Mouse (Mus musculus) forebrain, embryonic 14.5 days (tissue): ENCODE measurements around the gene Csad. TPM values are rescaled to one million over a fixed set of nuclear protein-coding genes. Genes with fewer than 3 reads are reported as not detected.

ENCODE experiments used
- ATAC-seq: fragments of 200-750 bp; cut with Nextera tagmentation; 2 replicates; pipeline ENCODE4 v1.8.0; 2017; ENCODE audit warnings: mild to moderate bottlenecking, moderate library complexity
- DNase-seq: peaks from one replicate; pipeline ENCODE4 v3.0.0-alpha.2; 2015; ENCODE audit warnings: low spot score
- H3K27ac ChIP-seq: fragments of 300-500 bp; sonication (generic); 2 replicates; pipeline ENCODE4 v1.5.1; 2014; ENCODE audit warnings: low read depth, mild to moderate bottlenecking, control low read depth, low read length, moderate library complexity
- H3K27me3 ChIP-seq: fragments of 300-500 bp; sonication (generic); replicated peaks from 2 replicates; pipeline ENCODE4 v1.6.1; 2014; ENCODE audit warnings: low read length, control low read depth, mixed read lengths; ENCODE audit not compliant: control insufficient read depth, insufficient read depth
- H3K36me3 ChIP-seq: fragments of 300-500 bp; sonication (generic); 2 replicates; pipeline ENCODE4 v1.6.1; 2014; ENCODE audit warnings: low read length, control low read depth; ENCODE audit not compliant: control insufficient read depth, insufficient read depth
- H3K4me1 ChIP-seq: fragments of 300-500 bp; sonication (generic); 2 replicates; pipeline ENCODE4 v1.6.1; 2014; ENCODE audit warnings: antibody characterized with exemption, low read length, control low read depth; ENCODE audit not compliant: control insufficient read depth, insufficient read depth
- H3K4me2 ChIP-seq: fragments of 300-500 bp; sonication (generic); 2 replicates; pipeline ENCODE4 v1.6.1; 2014; ENCODE audit warnings: mild to moderate bottlenecking, control low read depth, low read length
- H3K4me3 ChIP-seq: fragments of 300-500 bp; sonication (generic); 2 replicates; pipeline ENCODE4 v1.5.1; 2014; ENCODE audit warnings: low read depth, low read length, control low read depth
- H3K9ac ChIP-seq: fragments of 300-500 bp; sonication (generic); 2 replicates; pipeline ENCODE4 v1.6.1; 2014; ENCODE audit warnings: mild to moderate bottlenecking, low read length, control low read depth, moderate library complexity
- H3K9me3 ChIP-seq: fragments of 300-500 bp; sonication (generic); replicated peaks from 2 replicates; pipeline ENCODE4 v1.6.1; 2016; ENCODE audit warnings: low read length, control low read depth, mixed read lengths; ENCODE audit not compliant: control insufficient read depth
- WGBS: fragments of 180-500 bp; shearing (Covaris S2); extraction: QIAGEN DNeasy Blood & Tissue Kit; methylation state at CpG from one replicate; pipeline ENCODE4 v1.1.7; 2014; 5-methylcytosine and 5-hydroxymethylcytosine counted together
- polyA plus RNA-seq: library from polyadenylated mRNA; unstranded; fragments of >200 nt; fragmentation: Nextera tagmentation; extraction: Ambion mirVana; gene quantifications from 2 replicates; pipeline ENCODE4 v1.2.1, GENCODE M21; 2014

Csad gene
- polyA plus RNA-seq, 1 experiment from 2014 or later = 23.3 TPM

- DNase-seq = no peak
- no peaks in the 10 kb centered on the region for H3K4me1 ChIP-seq
- H3K4me3 ChIP-seq = no peak overlapping the region
- no peaks in the 10 kb centered on the region for H3K27me3 ChIP-seq
- no peaks in the 10 kb centered on the region for H3K9me3 ChIP-seq
- H3K36me3 ChIP-seq = no peaks in the 10 kb centered on the region
- 89% methylated on average over 4 of the region's 4 CpGs for WGBS
- H3K4me2 ChIP-seq = no peak overlapping the region
- ATAC-seq = no peak
- H3K9ac ChIP-seq = no peak overlapping the region
- no peak overlapping the region for H3K27ac ChIP-seq
These were observed 10.1 kb downstream of the Csad start for GRCm38 (mm10) chr15:102194439-102194838.

GRCm38 (mm10) chr15:102193652-102194051 lies 10.9 kb downstream of the Csad start:
- DNase-seq (no peak), ATAC-seq (no peak)
- WGBS = 84% methylated on average over 4 of the region's 4 CpGs
- Histone ChIP-seq H3K27me3 (no peaks in the 10 kb centered on the region), H3K4me1 (no peaks in the 10 kb centered on the region), H3K4me3 (no peak overlapping the region), H3K4me2 (no peak overlapping the region), H3K27ac (no peak overlapping the region), H3K9ac (no peak overlapping the region), H3K9me3 (no peaks in the 10 kb centered on the region), H3K36me3 (no peaks in the 10 kb centered on the region)

GRCm38 (mm10) chr15:102192820-102193386 lies 11.6 kb downstream of the Csad start:
- no peaks in the 10 kb centered on the region for H3K4me1 ChIP-seq
- H3K36me3 ChIP-seq = no peaks in the 10 kb centered on the region
- no peak overlapping the region for H3K27ac ChIP-seq
- DNase-seq (no peak), ATAC-seq (no peak)
- H3K4me3 ChIP-seq = no peak overlapping the region
- H3K9ac ChIP-seq = no peak overlapping the region
- WGBS = 79% methylated on average over 5 of the region's 5 CpGs
- H3K9me3 ChIP-seq = no peaks in the 10 kb centered on the region
- H3K27me3 ChIP-seq = no peaks in the 10 kb centered on the region
- H3K4me2 ChIP-seq = no peak overlapping the region

DNA sequence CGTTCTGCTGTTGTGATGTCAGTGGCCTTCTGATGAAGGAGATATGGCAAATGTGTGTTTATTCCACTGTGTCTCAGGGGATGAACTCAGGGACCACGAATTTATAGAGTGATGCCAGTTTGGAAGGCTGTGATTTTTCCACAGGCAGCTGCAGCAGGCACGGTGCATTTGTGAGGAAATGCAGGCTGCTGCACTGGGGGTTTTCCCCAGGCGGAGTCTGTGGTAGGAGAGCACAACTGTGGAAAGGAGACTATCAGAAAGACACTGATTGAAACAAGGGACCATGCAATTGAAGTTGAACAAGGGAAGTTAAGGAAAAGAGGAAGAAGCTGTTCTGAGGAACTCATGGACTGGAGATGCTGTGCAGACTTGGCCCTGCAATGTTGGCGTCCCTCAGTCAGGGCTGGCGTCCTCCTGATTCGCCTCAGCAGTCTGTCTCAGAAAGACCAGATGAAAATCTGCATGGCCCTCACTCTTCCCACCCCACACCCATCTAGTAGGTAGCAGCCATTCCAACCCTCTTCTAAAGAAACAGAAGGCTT lies 12.2 kb downstream of the Csad start:
- WGBS = 89% methylated on average over 7 of the region's 7 CpGs
- ATAC-seq = no peak
- no peaks in the 10 kb centered on the region for H3K27me3 ChIP-seq

GRCm38 (mm10) chr15:102191699-102192098 lies 12.8 kb downstream of the Csad start:
- DNase-seq = no peak
- ATAC-seq = no peak
- Histone ChIP-seq H3K36me3 (peaks cover 5% of the 10 kb centered on the region), H3K9me3 (no peaks in the 10 kb centered on the region), H3K4me2 (no peak overlapping the region), H3K4me1 (no peaks in the 10 kb centered on the region), H3K27me3 (no peaks in the 10 kb centered on the region), H3K27ac (no peak overlapping the region), H3K9ac (no peak overlapping the region), H3K4me3 (no peak overlapping the region)
- 82% methylated on average over 7 of the region's 7 CpGs for WGBS

More for the DNA sequence above, 12.2 kb downstream of the Csad start:
- no peak for DNase-seq
- Histone ChIP-seq H3K9ac (no peak overlapping the region), H3K36me3 (no peaks in the 10 kb centered on the region), H3K9me3 (no peaks in the 10 kb centered on the region), H3K4me1 (no peaks in the 10 kb centered on the region), H3K27ac (no peak overlapping the region), H3K4me2 (no peak overlapping the region), H3K4me3 (no peak overlapping the region)

GRCm38 (mm10) chr15:102188883-102189282 lies 15.6 kb downstream of the Csad start:
- Histone ChIP-seq H3K4me1 (no peaks in the 10 kb centered on the region), H3K27me3 (no peaks in the 10 kb centered on the region), H3K4me2 (no peak overlapping the region), H3K9me3 (no peaks in the 10 kb centered on the region), H3K36me3 (peaks cover 11% of the 10 kb centered on the region), H3K4me3 (no peak overlapping the region), H3K27ac (no peak overlapping the region), H3K9ac (no peak overlapping the region)
- DNase-seq (no peak), ATAC-seq (no peak)
- 62% methylated on average over 6 of the region's 6 CpGs for WGBS

GRCm38 (mm10) chr15:102188096-102188495 lies 16.4 kb downstream of the Csad start:
- Histone ChIP-seq H3K27me3 (no peaks in the 10 kb centered on the region), H3K9me3 (no peaks in the 10 kb centered on the region), H3K4me1 (no peaks in the 10 kb centered on the region), H3K27ac (no peak overlapping the region), H3K4me2 (no peak overlapping the region), H3K9ac (no peak overlapping the region), H3K4me3 (no peak overlapping the region), H3K36me3 (peaks cover 11% of the 10 kb centered on the region)
- DNase-seq (no peak), ATAC-seq (no peak)
- 90% methylated on average over 10 of the region's 10 CpGs for WGBS

- Histone ChIP-seq H3K9ac (no peak overlapping the region), H3K9me3 (no peaks in the 10 kb centered on the region), H3K4me3 (no peak overlapping the region), H3K4me1 (no peaks in the 10 kb centered on the region), H3K27ac (no peak overlapping the region), H3K27me3 (no peaks in the 10 kb centered on the region), H3K4me2 (no peak overlapping the region), H3K36me3 (peaks cover 11% of the 10 kb centered on the region)
- WGBS = 92% methylated on average over 10 of the region's 11 CpGs
- ATAC-seq (no peak), DNase-seq (no peak)
These were observed 18.3 kb downstream of the Csad start for GRCm38 (mm10) chr15:102186239-102186638.

DNA sequence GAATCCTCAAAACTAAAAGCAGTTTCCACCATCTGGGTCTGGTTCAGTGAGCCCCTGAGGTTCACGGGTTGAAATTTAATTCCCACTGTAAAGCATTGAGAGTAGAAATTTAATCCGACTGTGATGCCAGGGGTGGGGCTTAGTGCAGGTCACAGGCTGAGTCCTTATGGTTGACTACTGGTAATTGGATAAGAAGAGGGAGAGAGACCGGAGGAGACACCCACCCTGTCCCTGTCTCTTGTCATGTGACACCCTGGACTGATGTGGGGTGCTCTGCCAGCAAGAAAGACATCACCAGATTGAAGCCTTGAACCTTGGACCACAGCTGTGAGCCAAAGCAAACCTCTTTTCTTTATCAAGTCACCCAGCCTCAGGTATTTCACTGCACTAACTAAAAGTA lies 21.4 kb downstream of the Csad start:
- Histone ChIP-seq H3K4me3 (no peak overlapping the region), H3K36me3 (peaks cover 11% of the 10 kb centered on the region), H3K27ac (no peak overlapping the region), H3K27me3 (no peaks in the 10 kb centered on the region), H3K4me1 (no peaks in the 10 kb centered on the region), H3K9ac (no peak overlapping the region), H3K9me3 (no peaks in the 10 kb centered on the region), H3K4me2 (no peak overlapping the region)
- ATAC-seq (no peak), DNase-seq (no peak)
- 83% methylated on average over 3 of the region's 3 CpGs for WGBS
